Mouse (Mus musculus) cortical plate, adult 2 months (tissue): ENCODE data around the gene Slc47a2.

Source experiments
- CTCF ChIP-seq: fragments of 200-500 bp; IDR thresholded peaks from 2 replicates; pipeline ENCODE4 v1.5.1; 2011; ENCODE audit warnings: mild to moderate bottlenecking, control low read depth, low read length; ENCODE audit not compliant: insufficient read depth; ENCODE audit errors: extremely low read depth
- POLR2A ChIP-seq: fragments of 200-500 bp; IDR thresholded peaks from 2 replicates; pipeline ENCODE4 v1.6.1; 2011; ENCODE audit warnings: mild to moderate bottlenecking, low read length, control low read depth; ENCODE audit not compliant: insufficient read depth; ENCODE audit errors: extremely low read depth

DNA sequence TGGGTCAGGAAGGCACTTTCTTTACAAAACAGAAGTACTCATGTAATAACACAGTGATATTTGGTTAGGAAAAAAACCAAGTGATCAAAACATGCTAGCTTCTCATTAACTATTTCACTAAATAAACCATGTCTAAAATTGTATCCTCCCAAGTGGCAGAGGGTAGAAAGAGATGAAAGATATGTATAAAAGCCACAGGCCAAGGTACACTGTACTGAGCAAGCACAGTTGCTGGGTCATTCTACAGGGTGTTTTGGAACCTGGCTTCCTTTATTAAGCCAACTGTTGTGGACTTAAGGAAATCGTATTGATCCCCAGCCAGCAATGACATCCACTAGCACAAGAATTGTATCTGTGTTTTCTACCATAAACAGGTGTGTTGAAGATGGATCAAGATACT lies 78.8 kb downstream of the Slc47a2 start:
- no peak for TF ChIP-seq CTCF
- no peak for TF ChIP-seq POLR2A
